Mouse (Mus musculus): ENCODE results near the gene Cttnbp2.

The Cttnbp2 gene

DNA sequence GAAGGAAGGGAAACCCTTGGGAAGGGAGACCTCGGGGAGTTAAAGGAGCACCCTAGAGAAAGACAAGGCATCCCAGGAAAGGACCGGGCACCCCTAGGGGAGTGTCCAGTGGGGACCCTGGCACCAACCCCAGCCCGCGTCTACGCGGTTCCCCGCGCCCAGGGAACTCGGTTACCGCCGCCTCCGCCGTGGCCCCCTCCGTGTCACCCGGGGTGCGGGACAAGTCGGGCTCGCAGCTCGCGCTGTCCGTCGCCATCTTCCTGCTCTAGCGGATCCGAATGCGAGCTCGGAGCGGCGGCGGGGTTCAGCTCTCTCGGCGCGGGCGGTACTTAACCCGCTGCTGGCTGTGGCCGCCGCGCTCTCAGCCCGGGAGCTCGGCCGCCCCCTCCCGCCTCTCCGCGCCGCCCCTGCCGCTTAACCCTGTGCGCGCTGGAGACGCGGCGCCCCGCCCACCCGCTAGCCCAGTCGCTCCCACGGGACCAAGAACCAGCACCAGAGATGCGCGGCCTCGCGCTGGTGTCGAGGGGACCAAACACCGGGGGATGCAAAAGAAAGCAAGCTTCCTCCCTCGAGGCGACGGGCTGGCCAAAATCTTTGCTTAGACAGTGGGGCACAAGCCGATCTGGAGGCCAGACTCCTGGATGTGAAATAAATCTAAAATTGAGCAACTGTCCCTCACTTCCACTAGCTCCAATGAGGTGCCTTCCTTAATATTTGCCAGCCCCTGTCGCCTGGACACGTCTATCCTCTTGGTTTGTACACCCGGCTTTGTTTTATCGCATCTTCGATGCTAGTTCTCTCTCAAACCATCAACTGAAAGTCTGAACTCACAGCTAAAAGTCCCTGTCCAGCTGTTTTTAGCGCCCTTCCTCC is at the start of gene Cttnbp2:
Cttnbp2 (minus strand) TSS at position 364 of the 873 bp plus-strand sequence.
- peak; percentile 50 for DNase-seq (ENCODE audit: low spot score)

DNA sequence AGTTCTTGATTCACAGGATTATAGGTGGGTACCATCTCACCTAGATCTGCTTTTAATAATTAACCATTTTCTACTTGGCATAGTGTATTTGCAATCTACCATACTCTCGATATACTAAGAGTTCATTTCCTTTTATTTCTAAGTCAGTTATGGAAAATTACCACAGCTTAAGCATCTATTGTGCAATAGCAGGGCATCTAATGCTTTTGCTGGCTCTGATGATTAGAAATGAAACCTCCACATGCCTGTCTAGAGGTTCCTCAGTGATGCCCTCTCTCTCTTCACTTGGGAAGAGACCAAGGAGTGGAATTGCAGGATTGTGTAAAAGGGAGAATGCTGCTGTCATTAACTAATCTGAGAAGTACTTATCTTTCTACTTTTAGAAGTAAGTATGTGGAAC is 44.4 kb upstream of the Cttnbp2 start:
- DNase-seq (ENCODE audit: low spot score), result no peak

DNA sequence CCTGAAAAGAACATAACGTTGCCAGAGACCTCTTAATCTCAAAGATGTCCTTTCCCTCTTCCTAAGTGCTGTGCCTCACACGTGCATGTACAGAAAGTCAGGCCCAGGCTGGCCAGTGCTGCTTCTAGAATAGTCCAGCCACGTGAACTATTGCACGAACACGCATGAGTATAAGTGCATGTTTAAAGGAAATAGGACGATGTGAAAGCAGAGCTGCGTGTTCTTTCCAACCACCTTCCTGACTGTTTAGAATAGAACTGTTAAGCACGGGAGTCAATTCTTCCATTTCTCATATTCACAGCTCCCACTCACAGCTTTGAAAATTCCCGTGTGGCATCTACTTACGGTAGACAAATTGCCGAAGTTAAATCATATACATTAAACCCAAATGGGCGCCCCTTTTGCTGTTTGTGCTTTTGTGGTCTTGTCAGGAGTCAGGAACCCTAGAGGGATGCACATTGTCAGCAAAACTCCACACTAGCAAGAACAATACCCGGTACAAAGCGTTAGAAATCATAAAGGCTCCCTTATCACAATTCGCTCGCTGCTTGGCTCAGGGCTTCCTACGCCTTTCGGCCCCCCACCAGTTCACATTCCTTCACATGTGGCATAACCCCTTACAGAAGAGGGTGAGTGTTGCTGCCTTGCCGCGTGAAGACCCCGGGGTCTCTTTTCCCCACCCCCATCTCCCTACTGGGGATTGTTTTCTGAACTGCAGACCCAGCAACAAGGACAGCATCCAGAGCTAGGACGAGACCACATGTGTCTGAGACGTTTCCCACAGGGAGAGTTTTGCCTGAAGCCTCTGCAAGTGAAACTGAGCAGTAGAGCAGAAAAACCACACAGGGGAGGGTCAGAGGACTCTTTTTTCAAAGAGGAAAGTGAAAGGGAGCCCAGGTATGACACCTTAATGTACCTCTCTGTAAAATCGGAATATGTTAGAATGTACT is 33.1 kb upstream of the Cttnbp2 start:
- no peak for DNase-seq (ENCODE audit: low spot score)

DNA sequence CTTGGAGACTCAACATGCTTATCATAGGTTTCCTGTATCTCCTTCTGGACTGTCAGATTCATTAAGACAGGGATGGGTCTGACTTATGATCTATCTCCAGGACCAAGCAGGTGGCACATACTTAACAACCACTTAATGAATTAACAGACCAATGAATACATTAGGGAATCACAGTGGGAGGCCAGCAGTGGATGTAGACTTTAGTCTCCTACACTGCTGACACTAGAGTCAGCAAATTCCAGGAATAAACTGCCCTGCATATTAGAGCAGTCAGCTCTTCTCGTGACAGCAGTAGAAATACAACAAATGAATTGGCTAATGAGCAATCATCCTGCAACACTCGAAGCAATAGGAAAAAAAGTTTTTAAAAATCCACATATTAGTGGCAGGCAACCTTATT is 29.2 kb upstream of the Cttnbp2 start:
- no peak for DNase-seq (ENCODE audit: low spot score)

DNA sequence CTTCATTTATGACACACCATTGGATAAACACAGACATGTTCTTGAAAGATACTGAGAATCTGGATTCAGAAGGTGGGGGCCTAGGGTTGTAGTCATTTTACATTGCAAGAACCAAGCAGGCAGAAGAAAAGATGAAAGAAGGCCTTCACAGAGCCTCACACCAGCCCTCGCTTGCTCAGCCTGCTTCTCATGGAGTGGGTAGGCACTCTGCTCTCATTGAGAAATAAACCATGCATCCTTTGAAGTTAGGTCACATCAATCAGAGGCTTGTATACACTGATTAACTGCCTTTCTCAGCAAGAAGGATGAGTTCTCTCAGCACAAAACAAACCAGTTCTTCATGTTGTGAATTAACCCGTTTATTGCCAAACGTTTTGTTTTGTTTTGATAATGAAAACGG is 25.8 kb upstream of the Cttnbp2 start:
- no peak for DNase-seq (ENCODE audit: low spot score)

DNA sequence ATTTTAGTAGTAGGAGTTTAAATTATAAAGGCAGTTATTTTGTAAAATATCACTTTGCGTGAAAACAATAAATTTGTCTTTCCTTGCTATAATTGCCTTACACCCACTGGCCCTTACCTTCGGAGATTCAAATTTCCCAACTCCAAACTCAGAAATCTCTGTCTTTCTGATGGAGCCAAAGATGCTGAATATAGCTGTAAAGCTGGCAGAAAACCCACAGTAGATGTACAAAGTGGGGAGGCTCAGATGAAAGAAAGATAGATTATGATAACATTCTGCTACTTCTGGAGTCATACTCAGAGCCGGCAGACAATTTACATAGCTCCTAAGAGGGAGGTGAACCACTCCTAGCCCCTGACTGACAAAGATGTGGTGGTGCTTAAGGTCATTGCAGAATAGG is 15.8 kb upstream of the Cttnbp2 start:
- no peak for DNase-seq (ENCODE audit: low spot score)

DNA sequence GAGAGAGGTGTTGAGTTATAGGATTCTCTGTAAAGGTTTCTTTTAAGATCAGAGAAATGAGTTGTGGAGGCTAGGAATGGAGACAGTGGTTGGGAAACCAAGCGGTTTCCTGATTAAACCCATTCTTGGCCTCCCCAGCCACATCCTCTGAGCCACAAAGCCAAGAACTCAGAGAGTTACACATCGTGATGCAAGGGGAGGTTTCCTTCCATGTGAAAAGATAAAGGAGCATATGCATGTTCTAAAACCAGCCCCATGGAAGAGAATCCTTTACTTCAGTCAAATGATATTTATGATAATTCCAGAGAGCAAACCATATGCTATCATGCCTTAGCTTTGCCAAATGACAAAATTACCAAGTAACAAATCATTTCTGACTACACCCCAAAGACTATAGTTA is 3.0 kb upstream of the Cttnbp2 start:
- DNase-seq (ENCODE audit: low spot score), result no peak

DNA sequence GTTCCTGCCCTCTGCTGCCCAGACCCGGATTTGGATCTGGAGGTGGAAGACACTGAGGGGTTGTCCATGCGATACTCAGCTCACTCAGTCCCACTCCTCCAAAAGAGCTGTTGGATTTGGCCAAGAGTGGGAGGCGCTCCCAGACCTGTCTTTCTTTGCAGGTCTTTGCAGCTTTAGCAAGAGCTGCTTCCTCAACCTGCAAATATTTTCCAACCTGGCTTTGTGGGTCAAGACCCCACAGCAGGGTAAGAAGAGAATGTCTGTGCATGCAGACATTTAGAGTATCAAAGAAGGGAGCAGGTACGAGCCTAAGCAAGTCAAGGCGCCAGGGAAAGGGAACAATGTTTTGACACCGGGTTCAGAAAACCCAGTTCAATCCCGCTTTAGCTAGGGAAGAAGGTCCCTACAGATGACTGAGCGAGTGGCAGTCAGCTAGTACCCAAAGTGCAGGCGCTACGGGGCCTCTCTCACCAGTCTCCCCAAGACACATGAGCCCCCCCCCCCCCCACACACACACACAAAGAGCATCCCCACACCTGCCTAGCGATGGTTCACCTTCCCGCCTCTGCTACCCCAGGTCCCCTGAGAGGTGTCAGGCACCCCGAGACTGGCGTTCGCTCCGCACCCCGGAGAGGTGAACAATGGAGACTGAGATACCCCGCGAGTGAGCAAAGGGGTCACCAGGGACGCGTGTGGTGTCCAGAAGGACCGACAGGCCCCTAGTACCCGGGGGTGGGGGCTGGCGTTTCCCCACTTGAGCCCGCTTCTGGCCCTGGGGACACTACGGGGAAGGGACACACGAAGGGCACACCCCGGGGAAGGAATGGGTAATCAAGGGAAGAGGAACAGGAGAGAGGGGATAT is 801 bp downstream of the Cttnbp2 start:
- DNase-seq (ENCODE audit: low spot score), result no peak

DNA sequence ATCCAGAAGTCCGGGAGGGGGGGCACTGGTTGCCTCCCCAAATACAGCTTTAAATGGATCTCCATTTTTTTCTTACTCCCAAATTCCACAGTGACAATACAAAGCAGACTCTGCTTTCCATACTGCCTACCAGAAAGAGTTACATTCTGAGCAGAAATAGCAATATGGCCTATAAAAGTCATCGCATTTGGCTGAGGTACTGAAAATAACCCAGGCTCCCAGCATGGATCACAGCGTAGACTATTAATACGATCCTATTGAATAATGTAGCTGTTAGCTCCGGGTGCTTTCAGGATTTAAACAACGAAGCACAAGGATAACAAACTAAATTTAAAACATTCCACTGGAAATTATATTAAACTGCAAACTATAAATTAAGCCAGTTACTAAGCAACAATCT is 2.8 kb downstream of the Cttnbp2 start:
- DNase-seq (ENCODE audit: low spot score), result no peak

DNA sequence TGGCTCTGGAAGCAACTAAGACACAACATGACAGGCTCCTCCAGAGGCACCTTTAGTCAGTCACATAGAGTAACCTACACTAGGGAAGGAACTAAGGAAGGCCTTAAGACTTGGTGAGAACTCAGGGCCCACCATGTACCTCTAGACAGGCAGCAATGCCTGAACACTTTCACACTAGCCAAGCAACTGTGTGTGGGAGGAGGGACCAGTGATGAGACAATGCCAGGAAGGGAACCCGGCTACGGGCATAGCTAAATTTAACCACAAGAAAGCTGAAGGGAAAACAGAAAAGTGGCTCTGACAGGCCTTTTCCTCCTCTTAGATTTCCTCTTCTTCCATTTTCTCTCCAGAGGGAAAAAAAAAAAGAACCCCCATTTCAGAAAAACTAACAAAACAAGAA is 6.6 kb downstream of the Cttnbp2 start:
- no peak for DNase-seq (ENCODE audit: low spot score)

DNA sequence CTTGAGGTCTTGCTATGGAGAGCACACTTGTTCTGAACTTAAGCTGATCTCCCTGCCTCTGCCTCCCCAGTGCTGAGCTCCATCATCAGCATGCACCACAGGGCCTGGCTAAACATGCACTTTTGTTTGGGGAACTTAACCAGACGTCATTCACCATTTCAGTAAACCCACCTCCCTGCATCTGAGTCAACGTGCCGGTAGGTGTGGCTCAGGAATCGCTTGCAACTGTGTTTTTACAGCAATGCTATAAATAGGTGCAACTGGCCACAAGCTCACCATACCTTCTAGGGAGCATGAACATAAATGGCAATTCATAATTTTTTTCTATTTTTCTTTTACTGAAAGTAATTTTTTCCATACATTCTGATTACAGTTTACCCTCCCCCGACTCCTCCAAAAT is 14.8 kb downstream of the Cttnbp2 start:
- DNase-seq (ENCODE audit: low spot score), result no peak

DNA sequence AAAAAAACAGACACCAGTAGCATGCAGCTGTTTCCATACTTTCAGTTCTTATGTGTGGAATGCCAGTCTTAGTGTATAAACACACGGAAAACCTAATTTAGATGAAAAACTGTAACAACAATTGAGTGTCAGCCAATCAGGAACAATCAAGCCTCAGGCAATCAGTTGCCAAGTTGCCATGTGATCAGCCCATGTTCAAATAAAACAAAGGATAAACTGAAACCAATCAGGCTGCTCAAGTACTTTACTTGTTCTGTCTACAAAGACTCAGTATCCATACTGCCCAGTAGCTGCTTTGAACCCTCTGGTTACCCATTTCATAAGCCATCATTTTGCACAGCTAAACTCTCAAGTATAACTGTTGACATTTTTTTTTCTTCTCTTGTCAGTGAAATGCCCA is 21.7 kb downstream of the Cttnbp2 start:
- no peak for DNase-seq (ENCODE audit: low spot score)

DNA sequence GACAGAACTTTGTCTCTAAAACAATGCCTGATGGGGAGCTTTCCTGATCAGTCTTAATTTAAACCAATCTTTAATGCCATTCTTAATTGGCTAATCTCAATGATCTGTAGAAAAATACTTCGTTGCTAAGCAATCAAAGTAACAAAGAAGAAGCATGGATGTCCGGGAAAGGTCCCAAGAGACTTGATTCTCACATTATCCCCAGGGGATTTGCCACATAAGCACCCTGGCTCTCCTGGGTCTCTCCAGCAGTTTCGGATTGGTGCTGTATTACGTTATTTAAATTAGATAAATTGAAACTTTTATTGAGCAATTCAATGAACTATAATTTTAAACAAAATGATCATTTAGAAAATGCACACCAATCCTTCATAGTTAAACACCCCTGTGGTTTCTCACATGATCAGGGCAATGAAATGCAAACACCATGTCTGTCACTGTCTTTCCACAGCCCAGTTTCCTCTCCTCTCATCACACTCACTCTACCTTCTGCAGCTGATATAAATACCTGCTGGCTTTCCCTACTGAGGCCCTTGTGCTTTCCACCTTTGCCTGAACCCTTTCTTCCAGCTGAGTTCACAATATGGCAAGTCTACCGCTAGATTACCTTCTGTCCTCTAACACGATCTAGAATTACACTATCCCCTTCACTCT is 22.3 kb downstream of the Cttnbp2 start:
- DNase-seq (ENCODE audit: low spot score), result no peak

DNA sequence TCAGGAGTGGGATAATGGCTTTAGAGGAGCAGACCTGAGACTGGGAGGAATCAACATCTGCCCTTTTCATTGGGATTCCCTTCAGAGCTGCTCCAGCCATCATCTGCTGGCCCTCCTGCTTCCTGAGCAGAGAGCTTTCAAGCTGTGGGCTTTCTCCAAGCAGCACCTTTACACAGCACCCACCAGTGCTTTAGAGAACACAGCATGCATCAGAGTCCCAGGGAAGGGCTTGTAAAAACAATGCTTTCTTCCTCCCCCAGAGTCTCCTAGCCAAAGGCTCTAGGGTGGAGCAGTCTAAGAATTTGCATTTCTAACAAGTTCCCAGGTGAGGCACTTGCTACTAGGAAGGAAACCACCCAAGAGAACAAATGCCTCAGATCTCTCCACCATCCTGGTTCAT is 29.6 kb downstream of the Cttnbp2 start:
- no peak for DNase-seq (ENCODE audit: low spot score)

DNA sequence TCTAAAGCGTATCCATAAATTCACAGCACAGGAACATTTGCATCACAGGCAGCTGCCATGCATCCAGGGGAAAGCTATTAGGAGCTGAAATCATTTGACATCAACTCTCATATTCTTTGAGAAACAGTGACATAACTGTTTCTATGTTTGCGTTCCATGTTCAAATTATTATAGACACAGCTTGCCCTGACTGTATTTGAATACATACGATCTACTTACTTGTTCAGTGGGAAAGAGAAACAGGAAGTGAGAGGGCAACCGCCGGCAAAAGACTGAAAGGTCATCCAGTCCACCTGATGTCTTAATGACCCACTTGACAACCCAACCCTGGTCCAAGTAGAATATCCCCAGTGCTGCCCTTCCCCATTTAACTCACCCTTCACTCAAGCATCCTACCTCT is 30.6 kb downstream of the Cttnbp2 start:
- no peak for DNase-seq (ENCODE audit: low spot score)

DNA sequence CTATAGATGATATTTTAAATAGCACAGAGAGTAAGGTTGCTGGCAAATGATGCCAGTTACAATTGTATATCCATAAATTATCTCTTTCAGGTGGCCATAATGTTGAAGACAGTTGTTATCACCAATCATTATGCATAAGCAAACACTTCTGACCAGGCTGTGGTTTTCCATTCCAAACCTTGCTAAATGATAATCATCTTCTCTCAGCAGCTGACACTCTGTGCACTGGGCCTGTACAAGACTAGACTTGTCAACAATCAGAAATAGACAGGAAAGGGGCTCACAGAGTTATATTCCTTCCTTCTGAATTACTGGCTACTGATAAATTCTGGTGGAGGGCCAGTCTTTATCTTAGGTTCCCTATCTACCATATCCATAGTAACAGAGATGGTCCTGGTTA is 32.1 kb downstream of the Cttnbp2 start:
- no peak for DNase-seq (ENCODE audit: low spot score)

DNA sequence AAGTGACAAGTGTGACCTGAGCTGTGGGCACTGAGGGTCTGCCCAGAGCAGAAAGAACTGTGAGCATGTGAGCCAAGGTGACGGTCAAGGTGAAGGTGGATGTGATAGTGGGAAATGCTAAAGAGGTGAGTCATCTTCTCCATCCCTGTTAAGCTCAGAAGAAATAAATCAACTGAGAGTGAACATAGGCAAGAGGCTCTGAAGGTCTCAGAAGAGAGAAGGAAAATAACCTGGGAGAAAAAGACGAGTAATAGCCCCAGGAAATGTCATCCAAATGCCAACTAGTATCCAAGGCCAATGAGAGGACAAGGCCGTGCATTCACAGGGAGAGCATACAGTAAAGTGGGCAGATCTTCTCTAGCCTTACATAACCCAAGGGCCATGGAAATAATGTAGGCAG is 32.9 kb downstream of the Cttnbp2 start:
- no peak for DNase-seq (ENCODE audit: low spot score)

DNA sequence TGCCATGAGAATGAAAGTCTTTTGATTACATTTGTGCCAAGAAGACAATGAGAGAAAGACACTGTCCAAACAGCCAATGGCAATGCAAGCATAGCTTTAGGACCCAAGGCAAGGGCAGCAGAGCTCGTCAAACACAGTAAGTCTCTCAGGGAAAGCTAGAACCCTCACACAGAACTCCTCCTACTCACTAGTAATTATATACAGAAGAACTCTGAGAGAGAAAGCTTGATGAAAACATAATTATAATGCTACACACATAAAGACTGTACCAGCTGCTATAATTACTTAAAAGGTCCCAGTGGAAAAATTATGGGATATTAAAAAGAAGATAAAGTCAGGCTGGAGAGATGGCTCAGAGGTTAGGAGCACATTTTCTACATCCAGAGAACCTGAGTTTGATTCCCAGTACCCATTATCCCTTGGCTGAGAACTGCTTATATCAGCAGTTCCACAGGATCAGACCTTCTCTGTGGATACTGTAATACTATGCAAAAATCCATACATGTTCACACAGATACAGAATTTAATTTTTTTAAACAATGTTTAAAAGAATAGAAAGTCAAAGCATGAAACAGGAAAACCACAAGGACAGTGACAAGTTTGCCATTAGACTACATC is 37.2 kb downstream of the Cttnbp2 start:
- DNase-seq (ENCODE audit: low spot score), result no peak

DNA sequence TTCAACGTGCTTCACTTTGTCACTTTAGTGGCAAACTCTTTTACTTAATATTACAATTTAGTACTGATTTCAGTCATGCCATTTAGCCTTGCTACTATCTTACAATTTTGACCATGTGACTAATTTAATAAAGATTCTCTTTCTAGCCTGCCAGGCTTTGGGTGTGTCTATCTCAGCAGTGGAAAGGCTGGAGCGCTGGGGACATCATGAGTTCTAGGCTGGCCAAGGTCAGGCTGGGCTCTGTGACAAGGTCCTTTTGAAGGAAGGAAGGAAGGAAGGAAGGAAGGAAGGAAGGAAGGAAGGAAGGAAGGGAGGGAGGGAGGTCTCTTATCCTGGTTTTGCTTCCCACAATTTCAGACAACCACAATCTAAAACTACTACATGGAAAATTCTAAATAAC is 39.7 kb downstream of the Cttnbp2 start:
- no peak for DNase-seq (ENCODE audit: low spot score)

DNA sequence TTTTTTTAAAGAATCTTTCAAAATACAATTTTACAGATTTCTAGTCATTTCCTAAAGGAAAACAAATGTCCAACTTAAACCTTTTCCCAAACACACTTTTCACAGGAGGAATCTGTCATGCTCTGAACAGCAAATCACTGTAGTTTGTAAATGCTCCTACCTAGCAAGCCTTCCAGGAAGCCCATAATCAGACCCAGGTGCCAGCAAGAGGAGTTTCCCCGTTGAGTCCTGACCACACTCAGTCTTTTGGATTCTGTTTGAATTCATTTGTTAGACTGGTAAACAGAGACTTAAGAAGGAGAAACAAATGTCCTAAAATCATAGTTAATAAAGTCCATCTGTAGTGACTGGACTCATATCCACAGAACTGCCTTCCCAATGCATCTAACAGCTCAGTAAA is 40.1 kb downstream of the Cttnbp2 start:
- DNase-seq (ENCODE audit: low spot score), result no peak

DNA sequence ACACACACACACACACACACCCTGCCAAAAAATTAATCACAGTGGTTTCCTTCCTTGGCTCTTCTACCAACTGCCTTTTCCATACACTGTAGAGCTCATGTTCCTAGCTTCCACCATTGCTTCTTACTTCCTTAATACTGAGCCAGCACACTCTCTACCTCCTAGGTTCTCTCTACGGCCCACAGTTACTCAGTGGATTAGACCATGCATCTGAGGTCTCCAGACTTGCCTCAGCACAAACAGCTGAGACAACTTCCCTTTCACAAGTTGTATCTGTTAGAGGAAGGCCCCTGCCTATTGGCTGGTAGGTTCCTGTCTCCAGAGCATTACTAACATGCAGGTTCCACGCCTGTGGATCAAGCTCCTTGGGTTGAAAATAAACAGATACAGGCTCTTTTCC is 45.4 kb downstream of the Cttnbp2 start:
- DNase-seq (ENCODE audit: low spot score), result no peak

All from testis, postnatal 14 days (tissue).